Mouse (Mus musculus) frontal cortex, postnatal 25 days (tissue): ENCODE results near the gene Olfr1417.
"Not testable (repeated sequence)": the region's sequence is repeated elsewhere in the genome, so short reads cannot be mapped to it uniquely, and the experiment has no call there.

ENCODE experiments used
- DNase-seq, 2 experiments: peaks; one replicate each; pipeline ENCODE4 v3.0.0; 2022; ENCODE audit warnings: low spot score in 2 of 2

Gene Olfr1417

DNA sequence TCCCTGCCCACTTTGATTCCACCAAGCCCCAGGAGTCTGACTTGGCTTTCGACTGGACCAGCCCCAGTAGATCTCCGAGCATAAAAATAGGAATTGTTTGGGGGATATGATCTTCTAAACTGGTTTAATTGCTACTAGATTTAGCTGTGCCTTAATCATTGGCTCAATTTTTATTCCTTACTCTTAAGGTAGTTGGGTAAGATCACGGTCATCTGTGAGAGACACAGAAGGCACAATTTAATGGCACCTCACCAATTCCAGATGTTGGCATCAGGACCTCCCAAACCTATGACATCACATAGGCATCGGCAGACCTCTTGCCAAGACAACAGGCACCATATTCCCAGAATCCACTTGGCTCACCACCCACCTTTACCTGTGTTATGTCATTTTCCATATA is at the start of gene Olfr1417:
Olfr1417 (minus strand) TSS at position 101 of the 400 bp plus-strand sequence.
- DNase-seq, result no peak

DNA sequence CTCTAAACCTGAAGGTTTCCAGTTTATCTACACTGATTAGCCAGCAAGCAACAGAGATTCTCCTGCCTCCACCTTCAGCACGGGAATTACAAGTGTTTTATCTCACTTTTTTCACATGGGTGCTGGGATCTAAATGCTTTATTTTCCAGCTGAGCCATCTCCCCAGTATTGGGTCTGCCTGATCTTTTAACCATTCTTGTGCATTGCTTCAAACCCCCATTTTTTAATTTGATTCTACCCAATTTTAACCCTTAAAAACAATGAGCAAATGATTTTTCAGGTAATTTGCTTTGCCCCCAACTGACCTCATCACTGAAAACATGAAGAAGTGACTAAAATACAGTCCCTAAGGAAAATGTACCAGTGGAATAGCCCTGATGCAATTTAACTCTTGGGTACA is 47.2 kb upstream of the Olfr1417 start, which contains the start of gene Olfr1420:
Olfr1420 (plus strand) TSS at position 301 of the 400 bp plus-strand sequence.
- no peak for DNase-seq

DNA sequence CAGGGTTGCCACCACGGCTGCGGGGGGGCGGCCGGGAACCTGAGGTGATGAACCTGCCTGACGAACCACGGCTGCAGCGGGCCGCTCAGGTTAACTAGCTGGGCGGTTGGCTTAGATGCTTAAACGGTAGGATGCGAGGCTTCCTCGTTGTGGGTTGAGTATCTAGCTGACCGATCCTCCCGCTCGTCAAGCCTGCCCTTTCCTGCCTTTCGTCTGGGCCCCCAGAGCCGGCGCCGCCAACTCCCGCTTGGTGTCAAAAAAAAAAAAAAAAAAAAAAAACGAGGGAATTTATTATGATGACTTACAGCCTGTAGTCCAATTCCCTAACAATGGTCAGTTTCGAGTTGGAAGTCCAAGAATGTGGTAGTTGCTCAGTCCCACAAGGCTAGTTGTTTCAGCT is 39.4 kb upstream of the Olfr1417 start:
- DNase-seq, result not testable (repeated sequence)

DNA sequence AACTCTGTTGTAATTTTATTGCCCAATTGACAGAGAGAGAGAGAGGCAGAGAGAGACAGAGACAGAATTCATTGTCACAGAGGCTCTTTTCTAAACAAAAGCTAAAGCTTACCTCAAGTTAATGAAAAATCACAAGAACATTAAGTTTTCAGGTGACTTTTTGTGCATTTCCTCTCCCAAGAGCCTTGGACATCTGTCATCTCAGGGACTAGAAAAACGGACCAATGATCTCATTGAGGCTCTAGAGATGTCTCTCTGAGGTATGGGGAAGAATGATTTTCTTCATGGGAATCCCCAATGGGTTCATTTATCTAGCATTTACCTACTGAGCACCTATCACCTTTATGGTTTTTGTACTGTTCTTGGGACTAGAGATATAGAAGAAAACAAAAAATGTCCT is 36.0 kb upstream of the Olfr1417 start, which contains the start of gene Olfr1419:
Olfr1419 (minus strand) TSS at position 101 of the 400 bp plus-strand sequence.
- DNase-seq, result no peak

DNA sequence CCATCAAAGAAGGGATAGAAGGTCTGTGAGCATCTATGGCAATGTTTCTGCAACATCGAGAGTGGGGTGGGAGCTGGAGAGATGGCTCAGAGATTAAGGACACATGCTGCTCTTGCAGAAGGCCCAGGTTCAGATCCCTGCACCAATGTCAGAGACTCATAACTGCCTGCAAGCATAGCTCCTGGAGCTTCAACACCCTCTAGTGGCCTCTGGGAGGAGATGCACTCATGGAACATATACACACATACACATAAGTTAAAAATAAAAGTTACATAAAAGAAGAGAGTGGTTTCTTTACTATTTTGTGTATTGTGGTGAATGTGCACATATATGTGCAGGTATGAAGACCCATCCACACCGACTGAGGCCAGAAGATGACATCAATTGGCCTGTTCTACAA is 28.8 kb upstream of the Olfr1417 start:
- no peak for DNase-seq

DNA sequence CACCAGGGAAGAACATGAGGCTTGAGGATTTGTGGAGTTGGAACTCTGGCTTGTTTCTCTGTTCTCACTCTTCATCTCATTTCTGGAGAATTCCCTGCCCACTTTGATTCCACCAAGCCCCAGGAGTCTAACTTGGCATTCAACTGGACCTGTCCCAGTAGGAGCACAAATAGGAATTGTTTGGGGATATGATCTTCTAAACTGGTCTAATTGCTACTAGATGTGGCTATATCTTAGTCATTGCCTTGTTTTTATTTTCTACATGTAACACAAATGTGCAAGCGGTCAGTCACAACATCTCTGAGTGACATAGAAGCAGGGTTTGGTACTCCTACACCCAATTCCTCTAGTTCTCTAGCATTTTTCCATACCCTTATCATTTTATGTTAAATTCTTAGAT is 21.9 kb upstream of the Olfr1417 start, which contains the start of gene Olfr1418:
Olfr1418 (minus strand) TSS at position 101 of the 400 bp plus-strand sequence.
- DNase-seq, result no peak

DNA sequence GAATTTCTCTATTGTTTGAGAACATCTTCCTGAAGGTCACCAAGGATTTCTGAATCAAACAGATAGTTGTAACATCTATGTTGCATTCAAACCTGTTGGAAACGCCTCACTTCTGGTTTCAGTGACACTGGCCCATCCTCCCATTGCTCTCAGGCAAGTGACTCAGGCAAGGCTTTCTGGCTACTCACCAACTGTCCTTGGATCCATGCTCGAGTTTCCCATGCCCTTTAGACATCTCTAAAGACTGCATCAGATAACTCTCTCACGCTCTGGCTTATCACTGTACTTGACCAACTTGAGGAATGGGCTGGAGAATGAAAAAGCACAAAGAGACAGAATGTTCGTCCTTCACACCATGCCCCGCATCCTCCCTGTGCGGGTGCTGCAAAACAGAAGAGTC is 17.5 kb upstream of the Olfr1417 start:
- no peak for DNase-seq

DNA sequence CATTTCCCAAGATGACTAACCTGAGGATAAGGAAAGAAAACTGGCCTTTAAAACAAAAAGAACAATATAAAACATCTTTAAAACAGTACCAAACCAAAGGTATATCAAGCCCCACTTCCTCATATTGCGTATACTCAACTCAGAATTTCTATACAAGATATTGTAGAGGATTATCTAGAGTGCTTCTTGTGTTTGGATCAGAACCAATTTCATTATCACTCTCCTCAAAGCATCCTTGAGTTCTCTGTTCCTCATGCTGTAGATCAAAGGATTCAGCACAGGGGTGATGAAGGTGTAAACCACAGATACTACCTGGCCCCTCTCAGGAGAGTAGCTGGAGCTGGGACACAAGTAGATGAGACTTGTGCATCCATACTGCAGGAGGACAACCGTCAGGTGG is 15.8 kb upstream of the Olfr1417 start:
- no peak for DNase-seq

DNA sequence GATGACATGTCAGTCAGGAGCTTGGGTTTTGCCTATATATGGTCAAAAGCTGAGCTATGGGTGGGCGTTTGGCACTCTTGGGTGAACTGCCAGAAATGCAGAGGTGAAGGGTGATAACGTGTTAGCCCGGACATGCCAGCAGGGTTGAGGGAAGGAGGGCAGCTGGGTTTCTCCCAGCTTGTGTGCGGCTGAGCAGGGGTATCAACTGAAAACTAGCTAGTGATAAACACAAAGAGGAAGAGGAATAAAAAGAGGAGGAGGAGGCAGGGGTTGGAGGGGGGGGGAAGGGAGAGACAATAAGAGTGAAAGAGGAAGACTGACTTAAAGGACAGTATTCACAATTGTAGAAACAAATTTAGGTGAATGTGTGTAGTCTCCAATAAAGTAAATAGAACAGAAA is 13.6 kb upstream of the Olfr1417 start:
- DNase-seq, result no peak

DNA sequence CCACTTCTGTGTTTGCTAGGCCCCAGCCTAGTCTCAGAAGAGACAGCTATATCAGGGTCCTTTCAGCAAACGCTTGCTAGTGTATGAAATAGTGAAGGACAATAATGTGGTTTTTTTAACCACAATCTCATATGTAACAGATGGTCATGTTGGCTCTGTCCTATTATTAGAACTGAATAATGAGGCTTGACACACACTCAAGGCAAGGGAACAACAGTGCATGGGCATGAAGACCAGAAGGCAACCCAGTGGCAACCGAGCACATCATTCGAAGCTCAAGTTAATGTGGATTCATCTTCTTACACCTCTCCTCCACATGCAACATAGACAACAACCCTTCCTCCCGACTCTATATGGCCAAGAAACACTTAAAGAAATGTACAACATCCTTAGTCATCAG is 7.3 kb upstream of the Olfr1417 start:
- DNase-seq, result no peak

DNA sequence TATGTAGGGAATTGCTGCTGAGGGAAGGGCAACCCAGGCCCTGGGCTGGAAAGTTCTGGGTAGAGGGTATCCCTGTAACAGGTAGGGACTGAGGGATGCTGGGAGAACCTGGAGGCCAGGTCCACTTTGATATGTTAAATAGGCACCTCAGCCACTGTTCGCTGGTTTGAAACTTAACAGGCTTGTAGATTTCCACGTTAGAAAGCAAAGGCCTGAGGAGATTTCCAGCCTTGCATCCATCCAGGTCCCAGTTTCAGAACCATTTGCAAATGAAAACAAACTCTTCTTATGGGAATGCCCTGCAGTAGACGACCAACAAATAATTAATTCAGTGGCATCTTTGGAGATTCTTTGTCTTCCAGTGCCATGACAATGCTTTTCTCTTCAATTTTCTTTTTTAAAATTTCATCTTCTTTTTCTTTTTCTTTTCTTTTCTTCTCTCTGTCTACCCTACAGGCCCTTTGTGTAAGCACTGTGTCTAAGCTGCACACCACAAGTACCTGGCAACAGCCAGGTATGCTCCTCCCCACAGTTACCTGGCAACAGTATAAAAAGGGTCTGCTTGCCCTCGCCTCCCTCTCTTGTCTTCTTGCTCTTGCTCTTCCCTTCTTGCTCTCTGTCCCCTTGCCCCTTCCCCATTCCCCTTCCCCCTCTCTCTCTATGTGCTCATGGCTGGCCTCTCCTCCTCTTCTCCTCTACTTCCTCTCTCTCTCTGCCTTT is 15.5 kb downstream of the Olfr1417 start:
- no peak for DNase-seq

DNA sequence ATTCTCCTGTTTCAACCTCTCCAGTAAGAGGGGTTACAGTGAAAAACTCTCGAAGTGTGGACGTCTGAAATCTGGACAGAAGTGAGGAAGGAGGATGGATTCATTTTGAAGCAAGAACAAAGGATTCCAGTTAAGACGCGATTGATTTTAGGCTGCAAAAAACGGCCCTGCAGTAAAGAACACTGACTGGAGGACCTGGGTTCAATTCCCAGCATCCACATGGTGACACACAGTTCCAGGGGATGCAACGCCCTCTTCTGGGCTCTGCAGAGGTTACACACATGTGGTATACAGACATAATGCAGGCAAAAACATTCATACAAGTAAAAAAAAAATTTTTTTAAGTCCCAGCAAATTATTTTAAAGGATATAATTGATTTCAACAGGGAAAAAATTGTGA is 18.8 kb downstream of the Olfr1417 start:
- DNase-seq, result no peak

DNA sequence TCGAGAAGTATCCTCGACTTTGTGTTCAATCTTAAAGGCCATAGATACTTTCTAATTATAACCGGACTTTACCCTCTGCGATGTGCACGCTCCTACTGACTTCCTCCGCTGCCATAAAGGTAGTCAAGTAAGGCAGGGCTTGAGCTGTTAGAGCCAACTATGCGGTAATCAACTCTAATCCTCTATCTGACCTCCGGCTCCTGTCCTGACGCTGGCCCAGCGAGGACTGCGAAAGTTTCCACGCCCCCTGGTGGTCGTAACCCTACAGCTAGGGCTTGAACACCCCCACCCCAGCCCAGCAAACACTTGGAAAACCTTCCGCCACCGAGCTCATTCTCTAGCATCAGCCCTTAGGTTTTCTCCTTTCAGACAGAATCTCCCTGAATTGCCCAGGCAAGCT is 19.2 kb downstream of the Olfr1417 start:
- peak; percentile 32 to 48 for DNase-seq

DNA sequence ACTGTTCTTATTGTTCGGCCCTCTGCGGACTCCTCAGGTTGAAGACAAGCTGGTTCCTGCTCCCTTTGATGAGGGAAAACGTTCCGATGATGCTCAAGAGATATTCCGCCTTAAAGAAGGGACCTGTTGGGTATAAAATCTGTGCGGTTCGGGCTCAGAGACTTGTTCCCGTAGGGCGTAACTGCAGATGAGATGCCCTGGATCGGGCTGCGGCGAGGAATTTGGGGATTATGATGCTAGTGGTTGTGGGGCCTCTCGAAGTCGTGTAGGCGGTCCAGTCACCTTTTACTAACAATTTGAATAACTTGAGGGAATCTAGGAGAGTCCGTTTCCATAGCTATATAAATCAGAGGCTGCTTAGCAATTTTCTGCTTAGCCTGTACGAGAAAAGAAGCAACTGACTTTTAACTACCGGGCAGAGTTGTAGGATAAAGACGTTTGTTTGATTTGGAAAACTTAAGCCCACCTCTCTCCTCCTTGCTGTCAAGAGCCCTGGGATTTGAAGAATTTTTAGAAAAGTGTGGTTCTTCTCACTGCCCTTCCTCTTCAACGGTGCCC is 19.8 kb downstream of the Olfr1417 start, which contains the start of gene Stx3:
Stx3 (minus strand) TSS at position 261 of the 558 bp plus-strand sequence.
- DNase-seq, result no peak

DNA sequence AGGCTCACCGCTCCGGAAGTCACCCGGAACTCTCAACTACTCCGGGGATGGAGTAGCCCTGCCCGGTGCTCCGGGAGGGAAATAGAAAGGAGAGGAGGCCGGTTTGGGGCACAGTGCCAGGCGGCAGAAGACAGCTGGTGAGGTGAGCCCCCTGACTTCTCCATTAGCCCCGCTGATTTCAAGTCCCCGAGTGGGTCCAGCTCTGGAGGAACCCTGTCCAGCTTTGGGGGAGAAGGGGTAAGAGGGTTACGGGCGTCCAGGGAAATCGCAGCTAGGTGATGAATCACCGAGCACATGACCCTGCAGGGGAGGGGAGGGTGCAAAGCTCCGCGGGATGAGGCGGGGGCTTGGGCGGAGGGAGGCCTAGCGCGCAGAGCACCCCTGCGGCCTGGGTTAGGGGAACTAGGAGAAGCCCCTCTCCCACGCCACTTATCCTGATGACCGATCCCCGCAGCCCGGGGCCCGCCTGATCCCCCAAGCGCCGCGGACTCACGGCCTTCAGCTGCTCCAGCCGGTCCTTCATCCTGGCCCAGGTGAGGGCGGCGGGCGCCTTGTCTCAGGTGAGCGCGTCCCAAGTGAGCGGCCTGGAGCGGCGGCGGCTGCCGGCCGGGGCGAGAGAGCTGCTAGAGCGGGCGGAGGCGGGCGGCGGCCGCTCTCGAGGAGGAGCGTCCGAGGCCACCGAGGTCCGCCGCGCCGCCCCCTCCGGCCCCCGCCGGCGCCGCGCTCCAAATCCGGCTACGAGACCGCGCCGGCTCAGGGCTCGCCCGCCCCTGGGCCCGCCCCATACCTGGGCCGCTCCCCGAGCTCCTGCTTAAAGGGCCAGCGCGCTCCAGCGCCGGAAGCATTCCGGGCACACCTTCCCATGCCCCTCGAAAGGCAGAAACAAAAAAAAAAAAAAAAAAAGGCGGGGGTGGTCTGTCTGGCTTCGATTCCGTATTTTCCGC is 20.5 kb downstream of the Olfr1417 start:
- DNase-seq, result peak; percentile 10 to 15

DNA sequence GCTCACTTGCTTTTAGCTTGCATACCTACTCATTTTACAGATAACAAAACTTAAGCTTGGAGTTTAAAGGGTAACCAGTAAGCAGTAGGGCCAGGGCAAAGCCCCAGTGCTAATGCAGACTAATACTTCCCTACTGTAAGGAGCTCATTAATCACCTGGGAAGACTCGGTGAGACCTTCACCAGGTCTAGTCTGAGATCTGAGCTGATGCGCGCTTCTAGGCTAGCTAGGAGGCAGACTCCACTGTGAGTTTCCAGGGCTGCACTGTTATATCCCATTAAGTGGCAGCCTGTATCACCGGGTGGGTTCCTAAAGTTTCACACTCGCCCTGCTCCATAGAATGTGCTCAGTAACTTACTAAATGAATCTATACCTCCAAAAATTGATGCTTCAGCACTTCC is 21.4 kb downstream of the Olfr1417 start:
- DNase-seq, result no peak

DNA sequence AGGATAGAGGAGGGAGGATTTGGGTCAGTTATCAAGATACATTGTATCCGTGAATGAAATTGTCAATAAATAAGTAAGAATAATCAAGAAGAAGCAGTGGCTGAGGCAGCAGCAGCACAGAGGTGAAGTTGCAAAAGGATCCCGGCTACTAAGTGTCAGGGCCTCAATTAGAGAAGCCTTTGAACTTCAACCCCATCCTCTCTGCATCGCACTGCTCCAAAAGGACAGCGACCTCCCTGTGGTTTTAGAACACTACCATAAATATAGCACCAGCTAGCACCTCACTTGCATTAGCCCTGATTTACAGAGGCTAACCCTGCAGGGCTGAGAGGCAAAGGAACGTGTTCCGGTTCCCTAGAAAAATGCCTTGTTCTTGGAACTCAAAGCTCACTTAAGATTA is 22.3 kb downstream of the Olfr1417 start:
- DNase-seq, result no peak

DNA sequence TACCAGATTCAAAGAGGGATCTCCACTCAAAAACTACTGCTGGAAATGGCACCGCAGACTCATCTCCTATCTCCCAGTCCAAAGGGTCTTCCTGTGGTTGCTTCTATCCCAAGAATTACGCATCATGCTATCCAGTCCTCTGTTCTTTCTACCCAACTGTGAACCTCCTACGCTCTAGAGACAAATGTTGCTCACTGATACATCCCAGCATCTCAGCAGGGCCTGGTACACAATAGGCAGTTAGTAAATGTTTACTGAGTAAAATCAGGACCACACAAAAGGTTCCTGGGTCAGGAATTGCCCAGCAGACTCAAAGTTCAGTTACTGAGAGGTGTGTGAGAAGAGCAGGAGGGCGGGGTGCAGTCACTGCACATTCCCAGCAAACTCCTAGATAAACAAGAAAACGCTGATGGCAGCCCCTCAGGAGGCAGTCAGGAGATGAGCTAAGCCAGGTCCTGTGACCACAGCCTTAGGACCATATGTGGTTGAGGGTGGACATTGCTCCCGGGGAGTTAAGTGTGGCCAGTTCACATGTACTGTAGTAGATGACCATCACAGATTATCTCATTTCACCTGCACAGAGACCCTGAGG is 24.2 kb downstream of the Olfr1417 start:
- no peak for DNase-seq

DNA sequence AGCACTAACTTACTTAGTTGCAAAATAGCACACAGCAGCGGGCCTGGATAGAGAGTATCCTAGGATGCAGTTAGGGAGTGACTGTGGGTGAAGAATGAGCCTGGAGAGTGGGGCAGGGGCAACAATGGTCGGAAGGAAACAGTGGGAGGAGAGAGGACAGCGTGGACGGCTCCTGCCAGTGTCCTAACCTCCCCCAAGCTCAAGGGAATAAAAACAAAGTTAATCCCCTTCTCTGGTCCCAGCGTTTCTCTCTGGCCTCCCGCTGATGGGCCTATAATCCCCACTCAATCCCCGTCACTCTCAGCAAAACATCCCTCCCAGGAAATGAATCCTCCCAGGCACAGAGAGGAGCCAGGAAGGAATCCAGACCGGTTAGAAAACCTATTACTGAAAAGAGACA is 25.4 kb downstream of the Olfr1417 start:
- no peak for DNase-seq

DNA sequence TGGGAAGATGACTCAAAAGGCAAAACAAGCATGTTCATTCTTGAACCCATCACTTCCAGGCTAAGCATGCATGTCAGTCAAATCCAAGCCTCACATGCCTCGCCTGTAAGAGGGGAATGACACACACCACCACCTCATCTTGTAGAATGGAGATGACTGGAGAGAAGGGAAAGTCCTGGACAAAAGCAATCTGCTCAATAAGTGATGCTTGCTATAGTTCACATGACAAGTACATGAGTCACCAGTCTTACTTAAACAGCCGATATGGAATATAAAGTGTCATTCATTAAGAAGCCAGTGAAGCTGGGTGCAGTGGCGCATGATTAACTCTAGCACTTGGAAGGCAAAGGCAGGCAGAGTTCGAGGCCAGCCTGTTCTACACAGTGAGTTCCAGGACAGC is 25.9 kb downstream of the Olfr1417 start:
- no peak for DNase-seq

DNA sequence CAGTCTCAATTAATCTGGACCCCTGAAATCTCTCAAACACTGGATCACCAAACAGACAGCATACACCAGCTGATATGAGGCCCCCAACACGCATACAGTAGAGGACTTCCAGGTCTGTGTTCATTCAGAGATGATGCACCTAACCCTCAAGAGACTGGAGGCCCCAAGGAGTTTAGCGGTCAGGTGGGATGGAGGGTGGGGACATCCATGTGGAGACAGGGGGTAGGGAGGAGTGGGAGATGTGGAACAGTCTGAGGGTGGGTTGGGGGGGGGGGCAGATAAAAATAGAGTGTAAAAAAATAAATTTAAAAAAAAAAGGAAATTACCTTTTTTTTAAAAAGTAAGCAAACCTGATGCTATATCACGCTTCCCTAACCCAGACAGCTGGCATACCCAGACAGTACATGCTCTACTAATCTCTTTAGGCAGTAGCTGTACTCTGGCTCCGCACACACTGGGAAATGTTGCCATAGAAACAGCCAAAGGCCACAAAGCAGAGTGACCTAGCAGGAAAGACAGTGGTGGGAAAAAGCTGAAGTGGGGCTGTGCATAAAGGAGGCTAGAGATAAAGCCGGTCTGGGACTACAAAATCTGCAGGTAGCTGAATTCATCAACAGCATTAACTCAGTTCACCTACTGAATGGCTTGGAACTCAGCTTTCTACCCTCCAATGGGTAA is 27.2 kb downstream of the Olfr1417 start:
- DNase-seq, result no peak
